Mouse (Mus musculus) cerebellum, postnatal 14 days (tissue): ENCODE data around the gene Robo2.

ENCODE experiments used
- DNase-seq, 2 experiments: peaks; one replicate each; pipeline ENCODE4 v3.0.0; 2021; ENCODE audit warnings: mixed read lengths in 2 of 2

Gene Robo2

GRCm38 (mm10) chr16:73930323-73930722 lies 481.3 kb downstream of the Robo2 start:
- no peak for DNase-seq

GRCm38 (mm10) chr16:73927481-73927880 lies 484.1 kb downstream of the Robo2 start:
- DNase-seq = no peak

GRCm38 (mm10) chr16:73915425-73915824 lies 496.2 kb downstream of the Robo2 start:
- no peak for DNase-seq

- no peak for DNase-seq
Measured at GRCm38 (mm10) chr16:73914936-73915335, 496.7 kb downstream of the Robo2 start.

- DNase-seq = no peak
Measured at GRCm38 (mm10) chr16:73908504-73908903, 503.1 kb downstream of the Robo2 start.

- no peak for DNase-seq
Measured at GRCm38 (mm10) chr16:73896856-73897255, 514.8 kb downstream of the Robo2 start.

GRCm38 (mm10) chr16:73881911-73882310 lies 529.7 kb downstream of the Robo2 start:
- DNase-seq = peak; percentile 16 to 41

- DNase-seq = no peak
Measured at GRCm38 (mm10) chr16:73877973-73878372, 533.7 kb downstream of the Robo2 start.

- peak; percentile 19 to 49 for DNase-seq
Measured at GRCm38 (mm10) chr16:73874991-73875390, 536.6 kb downstream of the Robo2 start.

GRCm38 (mm10) chr16:73873828-73874558 lies 537.6 kb downstream of the Robo2 start:
- DNase-seq = no peak

- no peak for DNase-seq
Measured at GRCm38 (mm10) chr16:73870296-73870695, 541.3 kb downstream of the Robo2 start.

- DNase-seq = no peak
Measured at GRCm38 (mm10) chr16:73869527-73870212, 542.0 kb downstream of the Robo2 start.

GRCm38 (mm10) chr16:73864625-73865024 lies 547.0 kb downstream of the Robo2 start:
- DNase-seq = peak; percentile 53 to 63

GRCm38 (mm10) chr16:73863748-73864147 lies 547.9 kb downstream of the Robo2 start:
- DNase-seq = peak; percentile 78 to 83

GRCm38 (mm10) chr16:73858717-73859116 lies 552.9 kb downstream of the Robo2 start:
- no peak for DNase-seq

GRCm38 (mm10) chr16:73855821-73856220 lies 555.8 kb downstream of the Robo2 start:
- DNase-seq = peak in 1 of 2 experiments; percentile 5
